Comparison of ENCODE assay signal across 28 mouse cellular contexts in the genomic region with DNA sequence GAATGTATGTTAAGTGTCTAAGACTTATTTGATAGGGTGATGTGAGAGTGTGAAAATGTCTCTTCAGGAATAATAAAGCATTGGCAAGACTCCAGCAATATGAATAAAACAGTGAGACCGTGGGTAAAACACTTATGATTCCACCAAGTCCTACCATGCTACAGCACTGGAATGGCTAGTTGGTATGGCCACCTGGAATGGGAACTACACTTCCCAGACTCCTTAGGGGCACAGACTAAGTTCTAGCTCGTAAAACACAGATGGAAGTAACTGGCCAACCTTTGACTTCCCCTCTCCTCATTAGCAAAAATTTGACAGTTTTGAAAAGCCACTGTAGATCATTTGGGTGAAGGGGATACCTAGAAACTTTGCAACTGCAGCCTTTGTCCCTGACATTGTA.
"Had no signal": no experiment of that assay in that cellular context is flagged by ENCODE, and none has a peak within 500 bp of the region (broad histone marks: within the 10 kb centered on the region; RNA-seq: fewer than 3 reads in every experiment).

No protein-coding gene starts in this region.

- DNase-seq: cerebellum, adult 8-10 months; cerebellum, adult 9-10 months; cerebellum, adult 9-11 months; cerebellum, postnatal 10 days; cerebellum, postnatal 14 days; cerebellum, postnatal 25 days; cerebellum, postnatal 36 days; embryo, embryonic 11 days; forebrain, postnatal 0 days; gastrocnemius, adult 2 months; gastrocnemius, postnatal 10 days; gastrocnemius, postnatal 14 days; gastrocnemius, postnatal 25 days; gastrocnemius, postnatal 36 days; heart, adult 11 months; heart, adult 18-20 months; heart, adult 2 months had no signal

- ATAC-seq: forebrain, embryonic 13.5 days; forebrain, embryonic 14.5 days; forebrain, embryonic 15.5 days; forebrain, embryonic 16.5 days; forebrain, postnatal 0 days had no signal

- H3K27me3 ChIP-seq: embryonic facial prominence, embryonic 12.5 days; embryonic facial prominence, embryonic 13.5 days; embryonic facial prominence, embryonic 15.5 days; forebrain, embryonic 12.5 days; forebrain, embryonic 13.5 days; forebrain, embryonic 15.5 days had no signal

- H3K4me2 ChIP-seq: embryonic facial prominence, embryonic 12.5 days; embryonic facial prominence, embryonic 13.5 days; embryonic facial prominence, embryonic 15.5 days; forebrain, embryonic 12.5 days; forebrain, embryonic 13.5 days; forebrain, embryonic 15.5 days had no signal

- H3K4me3 ChIP-seq: embryonic facial prominence, embryonic 10.5 days; embryonic facial prominence, embryonic 12.5 days; embryonic facial prominence, embryonic 13.5 days; embryonic facial prominence, embryonic 15.5 days; erythroblast, embryonic 14.5 days; forebrain, embryonic 10.5 days; forebrain, embryonic 12.5 days; forebrain, embryonic 13.5 days; forebrain, embryonic 15.5 days; gastrocnemius, adult 2 months; heart, adult 2 months had no signal

- H3K9ac ChIP-seq: embryonic facial prominence, embryonic 12.5 days; embryonic facial prominence, embryonic 13.5 days; embryonic facial prominence, embryonic 15.5 days; forebrain, embryonic 12.5 days; forebrain, embryonic 13.5 days; forebrain, embryonic 15.5 days; forebrain, postnatal 0 days had no signal

- H3K9me3 ChIP-seq: embryonic facial prominence, embryonic 10.5 days; embryonic facial prominence, embryonic 12.5 days; embryonic facial prominence, embryonic 13.5 days; embryonic facial prominence, embryonic 15.5 days; forebrain, embryonic 10.5 days; forebrain, embryonic 12.5 days; forebrain, embryonic 13.5 days; forebrain, embryonic 15.5 days had no signal

- H3K4me1 ChIP-seq: embryonic facial prominence, embryonic 10.5 days; embryonic facial prominence, embryonic 12.5 days; forebrain, embryonic 13.5 days; forebrain, embryonic 15.5 days had no signal

- H3K27ac ChIP-seq: embryonic facial prominence, embryonic 10.5 days; embryonic facial prominence, embryonic 12.5 days; embryonic facial prominence, embryonic 13.5 days; embryonic facial prominence, embryonic 15.5 days; forebrain, embryonic 10.5 days; forebrain, embryonic 12.5 days; forebrain, embryonic 13.5 days; forebrain, embryonic 15.5 days; gastrocnemius, adult 2 months; heart, adult 2 months had no signal
